Mouse (Mus musculus): ENCODE measurements around the gene Tpcn1.
A peak's percentile ranks its signal among the peaks of the same experiment; 100 is the strongest.

Gene Tpcn1

DNA sequence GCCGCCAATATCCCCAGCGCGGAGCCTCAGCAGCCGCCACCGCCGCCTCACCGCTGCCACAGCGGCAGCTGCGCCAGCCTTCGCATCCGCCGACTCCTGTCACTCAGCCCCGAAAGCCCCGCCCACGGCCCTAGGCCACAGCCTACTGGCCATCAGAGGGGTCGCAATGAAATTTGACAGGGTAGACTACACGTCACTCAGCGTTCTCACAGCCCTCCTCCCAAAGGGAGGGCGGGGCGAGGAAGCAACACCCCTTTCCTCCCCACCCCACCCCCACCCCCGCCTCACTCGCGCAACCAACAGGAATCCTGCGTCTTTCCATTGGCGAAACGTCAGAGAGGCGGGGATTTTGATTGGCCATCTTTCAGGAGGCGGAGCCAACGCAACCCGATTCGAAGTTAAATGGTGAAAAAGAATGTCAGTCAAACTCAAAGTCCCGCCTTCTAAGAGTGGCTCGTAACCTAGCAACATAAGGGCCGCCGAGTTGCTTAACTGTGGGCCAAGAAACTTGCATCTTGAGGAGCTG, at the start of gene Tpcn1, which contains the start of gene Iqcd:
Tpcn1 (minus strand) TSS at position 105 of the 526 bp plus-strand sequence.
Iqcd (plus strand) TSS at position 448 of the 526 bp plus-strand sequence.
- DNase-seq, result peak; percentile 98

GRCm38 (mm10) chr5:120635633-120636032, 47.2 kb upstream of the Tpcn1 start:
- DNase-seq, result no peak

DNA sequence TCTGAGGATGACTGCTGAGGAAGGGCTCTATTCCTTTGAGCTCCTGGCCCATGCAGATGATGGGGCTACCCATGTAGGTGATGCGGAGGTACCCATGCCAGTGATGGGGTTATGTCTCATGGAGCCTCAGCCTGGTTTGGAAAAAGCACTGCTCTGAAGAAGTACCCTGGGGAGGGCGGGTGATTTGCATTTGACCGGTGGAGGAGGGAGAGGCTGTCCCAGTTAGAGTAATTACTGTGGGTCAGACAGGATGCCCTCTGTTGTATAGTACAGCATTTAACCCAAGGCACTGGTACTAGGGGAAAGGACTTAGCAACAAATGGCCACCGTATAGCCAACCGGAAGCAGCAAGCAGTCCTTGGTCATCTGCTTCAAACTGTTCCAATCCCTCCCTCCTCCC, 46.4 kb upstream of the Tpcn1 start:
- DNase-seq, result no peak

- no peak for DNase-seq
Measured at GRCm38 (mm10) chr5:120634131-120634530, 45.7 kb upstream of the Tpcn1 start, which contains the start of gene Cfap73. TSS of gene Cfap73 (minus strand) at chr5:120634235.

DNA sequence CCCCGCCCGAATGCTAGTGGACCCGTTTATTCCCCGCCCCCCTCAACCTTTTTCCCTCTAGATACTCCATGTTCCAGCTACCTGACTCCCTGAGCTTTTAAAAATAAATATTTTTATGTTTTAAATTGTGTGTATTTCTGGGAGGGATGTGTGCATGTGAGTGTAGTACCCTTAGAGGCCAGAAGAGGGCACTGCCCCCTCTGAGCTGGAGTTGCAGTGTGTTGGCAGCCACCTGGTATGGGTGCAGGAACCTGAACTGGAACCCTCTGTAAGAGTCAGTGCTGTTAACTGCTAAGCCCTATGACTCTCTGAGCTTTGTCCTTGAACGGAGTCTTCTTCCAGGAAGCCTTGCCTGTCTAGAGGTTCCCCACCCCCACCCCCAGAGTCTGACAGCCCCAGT, 43.4 kb upstream of the Tpcn1 start:
- DNase-seq, result no peak

DNA sequence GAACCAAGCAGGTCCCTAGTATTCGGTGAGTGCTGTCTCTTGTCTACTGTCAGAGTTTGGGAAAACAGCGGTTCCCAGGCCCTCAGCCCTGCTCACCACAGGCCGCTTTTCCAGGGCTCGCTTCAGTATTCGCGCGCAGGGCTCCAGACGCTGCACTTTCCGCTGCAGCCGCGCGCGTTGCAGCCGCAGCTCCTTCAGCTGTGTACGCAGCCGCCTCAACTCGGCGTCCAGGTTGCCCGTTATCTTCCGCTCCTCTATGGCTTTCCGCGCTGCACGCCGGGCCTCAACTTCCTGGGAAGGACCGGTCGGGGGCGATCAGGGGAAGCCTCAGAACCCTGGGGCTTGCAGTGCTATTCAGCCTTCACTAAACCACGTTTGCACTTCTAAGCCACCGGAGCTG, 42.7 kb upstream of the Tpcn1 start:
- DNase-seq, result no peak

- DNase-seq, result no peak
Measured at GRCm38 (mm10) chr5:120628624-120629023, 40.2 kb upstream of the Tpcn1 start.

DNA sequence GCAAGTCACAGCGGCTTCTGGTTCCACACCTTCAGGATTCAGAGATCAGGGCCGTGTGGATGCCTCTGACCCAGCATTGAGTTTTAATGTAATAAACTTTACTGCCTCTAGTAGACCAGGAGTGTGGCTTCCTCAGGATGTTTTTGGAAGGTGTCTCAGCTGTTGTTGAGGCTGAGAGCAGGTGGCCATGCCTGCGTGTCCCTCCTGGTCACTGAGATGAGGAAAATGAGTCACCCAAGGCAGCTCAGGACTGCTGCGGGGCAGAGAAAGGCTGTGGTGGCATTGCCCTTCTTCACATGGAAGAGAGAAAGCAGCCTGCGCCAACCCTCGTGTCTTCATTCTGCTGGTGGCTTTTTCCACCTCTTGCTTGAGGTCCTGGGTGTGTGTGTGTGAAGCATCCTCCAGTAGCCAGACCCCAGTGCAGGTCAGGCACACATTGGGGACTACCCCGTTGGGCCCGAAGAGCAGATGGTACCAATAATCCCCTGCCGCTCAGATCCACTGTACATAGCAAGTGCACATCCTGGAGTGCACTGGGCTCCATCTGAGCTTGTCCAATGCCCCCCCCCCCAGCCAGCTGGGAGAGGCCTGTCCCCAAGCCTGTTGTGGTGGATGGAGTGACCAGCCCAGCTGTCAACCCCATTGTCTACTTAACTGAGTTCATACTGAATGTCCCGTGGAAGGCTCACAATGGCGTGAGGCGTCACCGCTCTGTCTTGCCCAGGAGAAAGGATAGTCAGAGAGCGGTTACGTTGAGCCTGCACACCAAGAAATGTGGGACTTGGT, 39.2 kb upstream of the Tpcn1 start:
- no peak for DNase-seq

DNA sequence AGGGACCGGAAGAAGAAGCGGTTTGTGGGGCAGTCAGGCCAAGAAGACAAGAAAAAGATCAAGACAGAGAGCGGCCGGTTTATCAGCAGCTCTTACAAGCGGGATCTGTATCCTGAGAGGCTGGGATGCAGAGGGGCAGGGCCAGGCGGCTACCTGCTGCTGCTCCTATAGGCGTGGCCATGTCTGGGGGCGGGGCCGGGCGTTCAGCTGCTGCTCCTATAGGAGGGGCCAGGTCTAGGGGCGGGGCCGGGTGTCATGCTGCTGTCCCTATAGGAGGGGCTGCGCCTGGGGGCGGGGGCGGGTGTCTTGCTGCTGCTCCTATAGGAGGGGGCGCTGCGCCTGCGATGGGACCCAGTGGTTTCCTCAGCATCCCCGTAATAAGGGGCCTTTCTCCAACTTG, 37.9 kb upstream of the Tpcn1 start:
- DNase-seq, result no peak

- DNase-seq, result no peak
Measured at GRCm38 (mm10) chr5:120624427-120624826, 36.0 kb upstream of the Tpcn1 start.

- DNase-seq, result peak; percentile 65
Measured at GRCm38 (mm10) chr5:120622198-120622851, 33.9 kb upstream of the Tpcn1 start.

- DNase-seq, result no peak
Measured at GRCm38 (mm10) chr5:120621846-120622197, 33.3 kb upstream of the Tpcn1 start.

- DNase-seq, result peak; percentile 81
Measured at GRCm38 (mm10) chr5:120621078-120621765, 32.7 kb upstream of the Tpcn1 start.

GRCm38 (mm10) chr5:120620375-120621077, 32.1 kb upstream of the Tpcn1 start:
- peak; percentile 75 for DNase-seq

DNA sequence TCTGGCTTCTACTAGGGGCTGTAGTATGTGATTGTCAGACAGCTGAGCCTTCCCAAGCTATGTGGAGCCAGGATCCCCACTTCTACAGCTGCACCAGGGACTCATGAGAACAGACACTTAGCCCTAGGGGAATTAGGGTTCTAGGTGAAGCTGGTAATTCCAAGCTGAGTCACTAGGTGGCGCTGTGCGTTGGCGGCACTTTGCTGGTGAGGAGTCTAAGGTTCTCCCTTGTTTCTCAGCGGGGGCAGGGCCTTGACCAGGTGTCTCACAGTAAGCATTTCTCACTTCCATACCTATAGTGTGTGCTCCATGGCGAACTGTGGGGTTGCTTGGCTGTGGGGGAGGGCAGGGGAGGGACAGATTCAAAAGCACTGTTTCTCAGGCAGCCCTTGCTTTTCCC, 30.7 kb upstream of the Tpcn1 start:
- DNase-seq, result no peak

DNA sequence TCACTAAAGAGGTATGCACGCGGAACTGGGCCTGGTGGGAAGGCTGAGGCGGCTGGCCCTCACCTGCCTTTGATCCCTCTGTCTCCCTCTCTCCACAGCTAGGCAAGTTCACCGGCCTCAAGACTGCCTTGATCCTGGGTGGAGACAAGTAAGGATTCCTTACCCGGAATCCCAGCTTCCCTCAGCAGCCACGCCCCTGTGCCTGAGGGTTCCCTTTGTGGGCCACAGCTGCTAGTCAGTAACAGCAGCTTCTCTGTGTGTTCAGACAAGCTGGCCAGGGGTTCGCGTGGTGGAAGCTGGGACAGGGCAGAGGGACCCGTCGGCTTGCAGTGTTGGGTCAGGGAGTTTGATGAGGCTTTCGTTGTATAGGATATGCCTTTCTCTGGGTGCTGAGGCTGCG, 30.3 kb upstream of the Tpcn1 start:
- DNase-seq, result no peak

DNA sequence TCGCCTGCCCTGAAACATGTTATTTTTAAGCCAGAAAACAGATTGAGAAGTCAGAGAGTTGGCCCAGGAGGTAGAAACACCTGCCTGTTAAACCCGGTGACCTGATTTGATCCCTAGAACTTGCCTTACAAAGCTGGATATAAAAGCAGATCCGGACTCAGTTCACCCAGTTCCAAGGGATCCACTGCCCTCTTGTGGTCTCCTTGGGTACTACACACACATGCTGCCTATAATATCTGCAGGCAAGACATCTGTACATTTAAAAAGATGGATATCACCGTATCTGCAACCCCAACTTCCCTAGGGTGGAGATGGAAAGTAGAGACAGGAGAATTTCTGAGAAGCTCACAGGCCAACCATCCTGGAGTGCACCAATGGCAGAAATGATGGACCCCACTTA, 27.4 kb upstream of the Tpcn1 start:
- no peak for DNase-seq

DNA sequence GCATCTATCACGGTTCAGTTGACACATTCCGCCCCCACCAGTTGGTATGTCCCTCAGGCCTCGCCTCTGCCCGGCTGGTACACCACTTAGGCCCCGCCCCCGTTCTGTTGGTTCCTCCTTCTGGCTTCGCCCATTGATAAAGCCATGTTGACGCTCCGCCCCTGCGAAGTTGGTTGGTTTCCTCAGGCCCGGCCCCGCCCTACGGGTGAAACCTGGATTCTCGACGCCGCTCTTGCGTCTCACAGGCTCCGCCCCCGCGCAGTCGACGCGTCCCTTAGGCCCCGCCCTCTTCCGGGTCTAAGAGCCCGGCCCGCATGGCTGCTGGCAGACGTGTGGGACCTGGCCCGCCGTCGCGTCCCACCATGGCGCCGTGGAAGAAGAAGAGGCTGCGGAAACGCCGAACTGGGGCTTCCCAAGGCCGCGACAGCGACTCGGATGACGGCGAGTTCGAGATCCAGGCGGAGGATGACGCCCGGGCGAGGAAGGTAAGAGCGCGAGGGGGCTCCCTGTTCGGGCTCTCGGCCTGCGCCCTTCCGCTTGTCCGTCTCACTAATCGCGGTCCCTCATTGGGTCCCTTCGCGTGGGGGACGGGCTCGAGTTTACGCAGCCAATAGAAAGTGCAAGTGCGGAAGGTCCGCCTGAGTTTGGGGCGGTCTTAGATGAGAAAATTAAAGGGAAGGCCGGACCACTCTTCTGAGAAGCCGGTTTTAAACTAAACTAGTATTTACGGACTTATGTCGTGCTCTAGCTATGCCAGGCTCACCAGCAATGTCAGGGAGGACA, 24.5 kb upstream of the Tpcn1 start:
- peak; percentile 100 for DNase-seq

DNA sequence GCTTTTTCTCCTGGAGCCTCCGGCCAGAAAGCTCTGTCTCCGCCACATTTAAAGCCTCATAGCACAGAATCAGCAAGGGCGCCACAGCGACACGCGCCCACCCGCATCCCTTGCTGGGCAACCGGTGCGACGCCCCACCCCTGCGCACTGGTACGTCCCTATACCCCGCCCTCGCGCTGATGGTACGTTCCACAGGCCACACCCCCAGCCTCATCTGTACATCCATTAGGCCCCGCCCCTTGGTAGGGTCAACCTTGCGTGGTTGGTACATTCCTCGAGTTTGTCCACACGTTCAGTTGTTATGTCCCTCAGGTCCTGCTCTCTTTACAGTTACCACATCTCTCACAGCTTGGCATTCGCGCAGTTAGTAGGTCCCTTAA, 24.0 kb upstream of the Tpcn1 start, which contains the start of the genes Rita1 and Ddx54:
Rita1 (minus strand) TSS at position 148 of the 380 bp plus-strand sequence.
Ddx54 (plus strand) TSS at position 298 of the 380 bp plus-strand sequence.
- DNase-seq, result peak; percentile 98

GRCm38 (mm10) chr5:120611416-120611815, 22.9 kb upstream of the Tpcn1 start:
- DNase-seq, result no peak

- DNase-seq, result peak; percentile 52
Measured at GRCm38 (mm10) chr5:120610906-120611305, 22.4 kb upstream of the Tpcn1 start.

GRCm38 (mm10) chr5:120609246-120609775, 20.8 kb upstream of the Tpcn1 start:
- no peak for DNase-seq

Data from kidney, adult 11 months (tissue).